Mouse (Mus musculus) midbrain, embryonic 12.5 days (tissue): ENCODE results near the gene Copg2. TPM values are rescaled to one million over a fixed set of nuclear protein-coding genes. Genes with fewer than 3 reads are reported as not detected.

ENCODE experiments used
- ATAC-seq: fragments of 200-750 bp; cut with Nextera tagmentation; 2 replicates; pipeline ENCODE4 v1.8.0; 2017; ENCODE audit warnings: low read depth, moderate TSS enrichment, moderate library complexity; ENCODE audit not compliant: low FRiP score
- H3K27ac ChIP-seq: fragments of 300-500 bp; sonication (generic); replicated peaks from 2 replicates; pipeline ENCODE4 v1.5.1; 2016; ENCODE audit warnings: mild to moderate bottlenecking
- H3K27me3 ChIP-seq: fragments of 300-500 bp; sonication (generic); 2 replicates; pipeline ENCODE4 v1.6.1; 2016; ENCODE audit warnings: mild to moderate bottlenecking
- H3K36me3 ChIP-seq: fragments of 300-500 bp; sonication (generic); 2 replicates; pipeline ENCODE4 v1.6.1; 2016
- H3K4me1 ChIP-seq: fragments of 300-500 bp; sonication (generic); 2 replicates; pipeline ENCODE4 v1.6.1; 2016
- H3K4me2 ChIP-seq: fragments of 300-500 bp; sonication (generic); replicated peaks from 2 replicates; pipeline ENCODE4 v1.6.1; 2016; ENCODE audit warnings: mild to moderate bottlenecking, moderate library complexity
- H3K4me3 ChIP-seq: fragments of 300-500 bp; sonication (generic); 2 replicates; pipeline ENCODE4 v1.5.1; 2016; ENCODE audit warnings: mild to moderate bottlenecking
- H3K9ac ChIP-seq: fragments of 300-500 bp; sonication (generic); replicated peaks from 2 replicates; pipeline ENCODE4 v1.6.1; 2016; ENCODE audit warnings: mild to moderate bottlenecking, moderate library complexity
- H3K9me3 ChIP-seq: fragments of 300-500 bp; sonication (generic); 2 replicates; pipeline ENCODE4 v1.6.1; 2016; ENCODE audit warnings: mild to moderate bottlenecking
- WGBS: fragments of 180-500 bp; shearing (Covaris S2); methylation state at CpG from one replicate; pipeline ENCODE4 v1.1.7; 2016; 5-methylcytosine and 5-hydroxymethylcytosine counted together
- polyA plus RNA-seq: library from polyadenylated mRNA; unstranded; fragments of >200 nt; fragmentation: Nextera tagmentation; extraction: Ambion mirVana; gene quantifications from 2 replicates; pipeline ENCODE4 v1.2.1, GENCODE M21; 2016

The Copg2 gene
- polyA plus RNA-seq, 1 experiment from 2014 or later: 32.6 TPM

- no peak for ATAC-seq
- peak overlapping the region; percentile 59 for H3K4me3 ChIP-seq
- peak overlapping the region; percentile 58 for H3K4me2 ChIP-seq
- 48% methylated on average over 10 of the region's 10 CpGs for WGBS
- H3K36me3 ChIP-seq: peaks cover 29% of the 10 kb centered on the region
- peak overlapping the region; percentile 87 for H3K27ac ChIP-seq
- peaks cover 25% of the 10 kb centered on the region for H3K4me1 ChIP-seq
- peaks cover 45% of the 10 kb centered on the region for H3K9me3 ChIP-seq
- peak overlapping the region; percentile 76 for H3K9ac ChIP-seq
- H3K27me3 ChIP-seq: no peaks in the 10 kb centered on the region
Observed at GRCm38 (mm10) chr6:30739177-30739747, 157.3 kb downstream of the Copg2 start.

DNA sequence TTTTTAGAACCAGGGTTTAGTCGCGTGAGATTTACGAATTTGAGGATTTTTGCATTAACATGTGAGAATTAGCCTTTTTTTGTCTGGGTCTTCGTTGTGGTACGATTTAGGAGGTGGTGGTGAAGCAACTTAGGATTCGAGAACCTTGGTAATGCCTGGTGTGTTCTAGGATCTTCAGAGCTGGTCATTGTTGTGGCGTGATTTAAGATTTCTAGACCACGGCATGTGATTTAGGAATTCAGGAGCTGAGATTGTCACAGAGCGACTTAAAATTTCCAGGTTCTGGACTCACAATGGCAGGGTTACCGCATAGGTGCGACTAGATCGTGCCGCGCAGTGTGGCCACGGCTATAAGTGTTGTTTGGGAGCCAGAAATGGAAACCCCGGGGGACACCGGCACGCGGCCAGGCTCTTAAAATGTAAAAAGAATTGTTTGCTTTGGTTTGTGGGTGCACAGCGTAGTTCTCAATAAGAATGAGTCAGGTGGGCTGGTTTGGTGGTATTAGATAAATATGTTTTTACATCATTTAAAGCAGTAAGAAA lies 158.1 kb downstream of the Copg2 start:
- Histone ChIP-seq H3K9ac (peak overlapping the region; percentile 76), H3K9me3 (peaks cover 45% of the 10 kb centered on the region), H3K4me2 (peak overlapping the region; percentile 58), H3K4me1 (peaks cover 31% of the 10 kb centered on the region), H3K27ac (peak overlapping the region; percentile 87), H3K27me3 (no peaks in the 10 kb centered on the region), H3K4me3 (peak overlapping the region; percentile 59), H3K36me3 (peaks cover 21% of the 10 kb centered on the region)
- no peak for ATAC-seq
- 50% methylated on average over 20 of the region's 20 CpGs for WGBS

DNA sequence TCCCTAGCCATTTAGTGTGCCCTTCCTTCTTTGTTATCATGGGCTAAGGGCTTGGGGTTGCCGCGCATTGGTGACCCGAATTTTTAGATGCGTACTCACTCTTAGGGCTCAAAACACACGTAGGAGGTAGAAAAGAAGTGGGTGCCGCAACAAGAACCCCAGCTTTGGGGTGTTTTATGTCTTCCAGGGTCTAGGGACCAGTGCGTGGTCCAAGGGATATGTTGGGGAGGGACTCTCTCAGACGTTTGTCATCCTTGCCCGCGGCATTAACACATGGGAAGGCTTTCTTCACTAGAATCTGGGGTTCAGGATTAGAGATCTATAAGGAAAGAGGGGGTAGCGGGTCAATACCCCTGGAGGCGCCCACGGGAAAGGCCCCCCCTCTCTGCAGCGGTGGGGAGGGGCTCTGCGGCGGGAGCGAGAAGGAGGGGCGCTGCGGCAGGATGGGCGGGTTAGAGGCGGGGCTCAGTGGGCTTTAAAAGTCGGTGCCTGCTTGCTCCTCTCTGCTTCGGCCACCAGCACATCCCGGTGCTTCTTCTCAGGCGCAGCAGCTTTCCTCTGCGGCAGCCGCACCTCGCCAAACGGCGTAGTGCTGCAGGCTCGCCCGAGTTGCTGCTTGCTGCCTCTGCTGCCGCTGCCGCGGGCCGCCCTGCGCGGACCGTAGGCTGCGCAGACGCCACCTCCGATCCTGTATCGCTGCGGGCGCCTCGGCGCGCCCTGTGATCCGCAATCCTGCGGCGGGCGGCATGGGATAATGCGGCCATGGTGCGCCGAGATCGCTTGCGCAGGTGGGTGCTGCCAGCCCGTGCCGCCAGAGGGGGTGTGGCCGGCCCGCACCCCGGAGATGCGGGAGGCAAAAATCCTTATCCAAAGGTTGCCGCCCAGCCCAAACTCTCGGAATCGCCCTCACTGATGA lies 158.8 kb downstream of the Copg2 start:
- Histone ChIP-seq H3K36me3 (peaks cover 16% of the 10 kb centered on the region), H3K4me1 (peaks cover 38% of the 10 kb centered on the region), H3K9me3 (peaks cover 45% of the 10 kb centered on the region), H3K27ac (peak overlapping the region; percentile 87), H3K27me3 (no peaks in the 10 kb centered on the region), H3K9ac (peak overlapping the region; percentile 76), H3K4me3 (peak overlapping the region; percentile 59), H3K4me2 (peak overlapping the region; percentile 58)
- peak; percentile 61 for ATAC-seq
- WGBS: 50% methylated on average over 63 of the region's 66 CpGs

DNA sequence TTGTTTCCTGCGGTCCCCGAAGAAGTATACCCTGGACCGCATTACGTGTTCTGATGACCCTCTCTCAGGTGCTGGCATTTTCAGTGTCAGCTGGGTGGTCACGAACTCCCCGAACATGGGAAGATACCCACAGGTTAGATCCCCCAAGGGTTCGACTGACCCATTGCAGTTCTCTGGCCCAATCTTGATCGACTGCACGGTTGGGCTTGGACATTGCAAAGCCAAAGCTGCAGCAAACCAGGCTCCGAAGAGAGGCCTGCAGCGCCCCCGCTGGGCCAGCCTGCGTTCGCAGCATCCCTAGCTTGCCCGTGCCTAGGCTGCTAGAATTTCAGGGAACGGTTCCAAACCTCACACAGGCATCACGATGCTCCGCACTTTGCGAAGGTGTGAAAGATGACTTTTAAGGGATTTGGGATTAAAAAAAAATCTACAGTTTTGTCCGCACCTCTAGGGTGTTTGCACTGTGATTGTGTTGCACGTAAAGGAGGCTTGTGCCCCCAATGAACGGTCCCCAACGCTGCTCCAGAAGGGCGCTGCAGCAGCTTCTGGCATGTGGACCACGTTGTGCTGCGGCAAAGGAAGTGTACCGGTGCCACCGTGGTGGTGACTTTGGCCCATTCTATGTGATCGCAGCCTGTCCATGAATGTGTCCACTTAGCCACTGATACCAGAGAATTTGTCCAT lies 159.6 kb downstream of the Copg2 start:
- H3K27ac ChIP-seq: peak overlapping the region; percentile 87
- peaks cover 40% of the 10 kb centered on the region for H3K4me1 ChIP-seq
- WGBS: 44% methylated on average over 29 of the region's 29 CpGs
- peak overlapping the region; percentile 59 for H3K4me3 ChIP-seq
- ATAC-seq: peak; percentile 74
- H3K4me2 ChIP-seq: peak overlapping the region; percentile 58
- H3K36me3 ChIP-seq: 0 out of 2 replicates have a peak, but pooled peaks cover 8% of the 10 kb centered on the region
- H3K27me3 ChIP-seq: no peaks in the 10 kb centered on the region
- peak overlapping the region; percentile 76 for H3K9ac ChIP-seq
- H3K9me3 ChIP-seq: peaks cover 45% of the 10 kb centered on the region

- WGBS: 48% methylated on average over 13 of the region's 13 CpGs
- Histone ChIP-seq H3K27me3 (no peaks in the 10 kb centered on the region), H3K27ac (peak overlapping the region; percentile 87), H3K4me2 (peak overlapping the region; percentile 58), H3K4me1 (peaks cover 40% of the 10 kb centered on the region), H3K4me3 (peak overlapping the region; percentile 59; the same call in 1 of the 2 replicates), H3K36me3 (0 out of 2 replicates have a peak, but pooled peaks cover 6% of the 10 kb centered on the region), H3K9ac (no peak overlapping the region), H3K9me3 (peaks cover 45% of the 10 kb centered on the region)
- no peak for ATAC-seq
Observed at GRCm38 (mm10) chr6:30736372-30736762, 160.2 kb downstream of the Copg2 start.

DNA sequence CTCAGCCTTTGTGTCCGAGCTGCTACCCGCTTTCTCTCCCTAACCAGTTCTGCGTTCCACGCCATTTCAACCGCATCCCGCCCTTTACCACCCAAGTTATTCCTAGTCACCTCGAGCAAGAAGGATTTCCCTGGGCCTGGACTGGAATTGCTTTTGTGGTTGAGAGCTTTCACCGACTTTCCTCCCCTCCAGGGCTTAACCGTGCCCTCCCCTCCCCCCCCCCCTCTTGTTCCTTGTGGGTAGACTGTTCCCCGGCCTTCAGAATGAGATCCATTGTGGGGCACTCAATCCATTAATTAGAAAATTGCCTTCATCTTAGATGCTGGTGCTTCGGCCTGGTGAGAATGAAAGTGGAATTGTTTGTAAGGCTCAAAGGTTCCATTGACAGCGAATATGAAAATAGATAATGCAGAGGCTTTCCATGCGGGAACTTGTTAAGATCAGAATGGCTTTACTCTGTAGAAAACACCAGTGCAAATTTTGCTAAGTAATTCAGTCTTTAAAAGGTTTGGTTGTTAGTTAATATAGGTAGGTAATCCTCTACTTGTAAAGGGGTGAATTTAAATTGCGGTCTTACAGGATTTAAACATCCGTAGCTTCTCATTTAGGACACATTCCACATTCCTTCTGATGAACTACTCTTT lies 160.7 kb downstream of the Copg2 start:
- 53% methylated on average over 15 of the region's 15 CpGs for WGBS
- H3K36me3 ChIP-seq: 0 out of 2 replicates have a peak, but pooled peaks cover 6% of the 10 kb centered on the region
- peak overlapping the region; percentile 87 for H3K27ac ChIP-seq
- peaks cover 45% of the 10 kb centered on the region for H3K9me3 ChIP-seq
- H3K9ac ChIP-seq: peak overlapping the region; percentile 37
- no peak for ATAC-seq
- peak overlapping the region; percentile 23 for H3K4me3 ChIP-seq
- H3K4me1 ChIP-seq: peaks cover 40% of the 10 kb centered on the region
- H3K4me2 ChIP-seq: peak overlapping the region; percentile 58
- no peaks in the 10 kb centered on the region for H3K27me3 ChIP-seq

- Histone ChIP-seq H3K4me3 (peak overlapping the region; percentile 23), H3K9ac (peak overlapping the region; percentile 37), H3K27ac (peak overlapping the region; percentile 87), H3K4me1 (peaks cover 40% of the 10 kb centered on the region), H3K4me2 (peak overlapping the region; percentile 58), H3K9me3 (peaks cover 41% of the 10 kb centered on the region), H3K36me3 (no peaks in the 10 kb centered on the region), H3K27me3 (no peaks in the 10 kb centered on the region)
- ATAC-seq: no peak
- 54% methylated on average over 22 of the region's 22 CpGs for WGBS
Observed at GRCm38 (mm10) chr6:30734988-30735727, 161.4 kb downstream of the Copg2 start.

GRCm38 (mm10) chr6:30734465-30734864 lies 162.1 kb downstream of the Copg2 start:
- Histone ChIP-seq H3K9me3 (peaks cover 35% of the 10 kb centered on the region), H3K4me1 (peaks cover 43% of the 10 kb centered on the region), H3K36me3 (no peaks in the 10 kb centered on the region), H3K27me3 (no peaks in the 10 kb centered on the region), H3K4me3 (no peak overlapping the region), H3K27ac (peak overlapping the region; percentile 87), H3K9ac (0 out of 2 replicates have a peak overlapping the region, but pooled peaks have one; percentile 15), H3K4me2 (peak overlapping the region; percentile 58)
- 63% methylated on average over 6 of the region's 6 CpGs for WGBS
- no peak for ATAC-seq

- Histone ChIP-seq H3K4me2 (peak overlapping the region; percentile 58), H3K9ac (0 out of 2 replicates have a peak overlapping the region, but pooled peaks have one; percentile 31), H3K4me3 (no peak overlapping the region), H3K9me3 (peaks cover 20% of the 10 kb centered on the region), H3K36me3 (no peaks in the 10 kb centered on the region), H3K27ac (peak overlapping the region; percentile 63), H3K27me3 (no peaks in the 10 kb centered on the region), H3K4me1 (peaks cover 43% of the 10 kb centered on the region)
- 39% methylated on average over 18 of the region's 18 CpGs for WGBS
- ATAC-seq: no peak
Observed at GRCm38 (mm10) chr6:30732571-30733130, 163.9 kb downstream of the Copg2 start.

DNA sequence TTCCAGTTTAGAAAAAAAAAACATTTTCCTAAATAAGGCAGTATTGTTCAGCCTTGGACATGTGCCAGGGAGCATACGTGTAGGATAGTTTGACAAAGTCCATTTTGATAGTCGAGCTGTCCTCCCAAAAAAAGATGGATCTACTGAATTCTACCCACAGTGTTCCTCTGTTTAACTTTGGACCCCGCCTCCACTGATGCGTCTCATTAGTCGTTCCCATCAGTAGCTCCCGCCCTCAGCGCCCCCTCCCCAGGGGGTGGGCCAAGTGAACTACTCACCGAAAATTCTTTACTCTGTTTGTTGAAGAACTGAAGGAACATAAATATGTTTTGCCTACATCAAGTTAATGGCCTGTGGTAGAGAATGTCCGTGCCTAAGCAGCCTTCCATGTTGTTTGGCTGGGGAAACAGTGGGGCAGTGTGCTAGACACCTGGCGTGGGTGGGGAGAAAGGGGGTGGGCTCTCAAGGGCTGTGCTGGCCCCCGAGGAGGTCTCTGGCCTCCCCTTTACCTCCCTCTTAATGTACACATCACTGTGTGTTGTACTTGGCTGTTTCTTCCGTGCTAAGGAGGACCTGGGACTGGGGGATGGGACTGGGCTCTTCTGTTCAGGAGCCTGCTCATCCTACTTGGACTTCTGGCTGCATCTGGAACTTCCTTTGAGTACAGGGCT lies 166.2 kb downstream of the Copg2 start:
- H3K9me3 ChIP-seq: 0 out of 2 replicates have a peak, but pooled peaks cover 2% of the 10 kb centered on the region
- no peak overlapping the region for H3K27ac ChIP-seq
- ATAC-seq: no peak
- H3K9ac ChIP-seq: no peak overlapping the region
- H3K4me1 ChIP-seq: peaks cover 38% of the 10 kb centered on the region
- H3K27me3 ChIP-seq: no peaks in the 10 kb centered on the region
- H3K4me3 ChIP-seq: no peak overlapping the region
- H3K36me3 ChIP-seq: no peaks in the 10 kb centered on the region
- no peak overlapping the region for H3K4me2 ChIP-seq
- 61% methylated on average over 12 of the region's 12 CpGs for WGBS
